Mouse (Mus musculus) natural killer cell, adult 2 months (primary cell): Measurements from ENCODE around the gene Asgr1.

Source experiments
- DNase-seq, 2 experiments: peaks; one replicate each; pipeline ENCODE4 v3.0.0; 2022; ENCODE audit warnings: low spot score in 2 of 2

Asgr1 gene

DNA sequence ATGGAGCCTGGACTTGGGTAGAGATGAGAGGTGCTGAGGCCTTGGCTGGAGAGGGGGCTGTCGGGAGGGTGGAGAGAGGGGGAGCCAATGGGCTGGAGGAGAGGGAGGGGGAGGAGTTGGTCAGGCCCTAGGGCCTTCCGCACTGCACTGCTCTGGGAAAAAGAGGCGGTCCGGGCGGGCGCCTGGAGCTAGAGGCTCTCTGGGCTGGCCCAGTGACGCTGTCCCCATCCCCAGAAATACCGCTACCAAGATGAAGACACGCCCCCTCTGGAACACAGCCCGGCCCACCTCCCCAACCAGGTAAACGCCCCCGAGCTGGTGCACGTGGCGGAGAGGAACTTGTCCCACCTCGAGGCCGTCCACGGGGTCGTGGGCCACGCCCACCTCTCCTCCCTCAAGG, 27.2 kb upstream of the Asgr1 start:
- no peak for DNase-seq

DNA sequence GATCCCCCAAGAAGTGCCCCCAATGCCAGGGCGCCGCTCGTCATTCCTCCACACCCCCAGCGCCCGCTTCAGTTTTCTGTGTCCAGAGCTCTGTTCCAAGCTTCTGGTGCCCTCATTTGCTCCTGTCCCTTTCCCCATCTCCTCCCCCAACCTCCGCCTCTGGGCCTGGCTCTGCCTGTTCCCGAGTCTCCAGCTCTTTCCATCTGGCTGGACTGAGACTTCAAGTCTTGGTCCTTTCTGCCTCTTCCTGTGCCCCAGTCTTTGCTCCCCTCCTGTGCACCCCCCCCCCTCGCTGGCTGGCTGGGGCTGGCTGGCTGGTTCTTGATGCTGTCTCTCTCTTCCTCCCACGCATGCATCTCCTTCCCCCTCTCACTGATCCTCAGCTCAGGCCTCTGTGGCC, 26.5 kb upstream of the Asgr1 start:
- DNase-seq = no peak

DNA sequence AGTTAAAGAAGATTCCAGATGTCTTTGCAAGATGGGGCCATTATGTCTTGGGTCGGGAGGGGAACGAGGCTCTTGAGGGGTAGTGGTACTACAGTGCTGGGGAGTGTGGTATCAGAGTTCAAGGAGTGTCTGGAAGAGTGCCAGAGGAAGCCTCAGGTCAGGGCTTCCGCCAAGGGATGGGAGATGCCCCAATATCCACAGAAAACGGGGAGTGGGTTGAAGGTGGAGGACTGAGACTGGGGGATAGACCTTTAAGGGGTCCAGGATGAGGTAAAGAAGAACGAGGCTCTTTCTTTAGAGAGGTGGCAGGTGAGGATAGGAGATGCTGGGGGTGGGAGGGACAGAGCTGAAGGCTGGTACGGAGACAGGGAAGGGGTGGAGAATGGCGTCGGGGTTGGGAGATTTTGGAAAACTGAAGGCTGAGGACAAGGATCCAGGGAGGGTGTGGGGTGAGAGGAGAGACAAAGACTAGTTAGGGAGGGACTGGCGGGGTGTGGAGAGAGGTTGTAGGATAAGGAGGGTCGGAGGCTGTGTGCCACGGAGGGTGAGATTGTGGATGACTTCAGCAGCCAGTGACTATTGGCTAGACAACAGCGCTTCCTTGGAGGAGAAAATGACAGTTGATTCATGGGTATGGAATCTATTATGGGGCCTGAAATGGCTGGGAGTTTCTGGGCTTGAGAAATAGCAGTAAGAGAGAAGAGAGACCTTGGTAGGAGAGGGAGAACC, 25.3 kb upstream of the Asgr1 start:
- no peak for DNase-seq

DNA sequence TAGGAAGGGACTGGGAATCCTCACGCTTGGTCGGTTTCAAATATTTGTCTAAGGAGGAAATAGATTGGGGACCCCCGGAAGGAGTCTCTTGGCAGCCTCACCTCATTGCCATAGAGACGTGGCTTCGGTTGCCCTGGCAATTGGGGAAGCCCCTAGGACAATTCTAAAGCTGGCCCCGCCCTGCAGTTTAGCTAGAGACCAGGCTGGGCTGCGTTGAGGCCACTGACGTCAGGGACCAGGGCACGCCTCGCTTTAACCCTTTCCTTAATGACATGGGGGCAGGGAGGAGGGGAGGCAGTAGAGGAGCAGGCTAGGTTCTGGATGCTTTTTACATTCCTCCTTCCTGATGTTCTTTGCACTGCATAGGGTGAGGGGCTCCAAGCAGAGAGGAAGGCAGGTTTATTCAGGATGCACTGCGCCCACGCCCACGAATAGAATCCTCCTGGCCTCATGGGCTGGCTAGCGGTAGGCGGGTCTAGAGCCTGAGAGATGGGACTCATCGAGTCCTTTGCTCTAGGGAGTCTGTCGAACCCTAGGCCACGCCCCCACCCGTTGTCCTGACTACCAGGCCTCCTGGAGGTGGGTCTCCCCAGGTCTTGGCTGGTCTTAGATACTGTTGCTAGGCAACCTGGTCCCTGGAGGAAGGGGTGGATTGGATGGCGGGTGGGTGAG, 24.6 kb upstream of the Asgr1 start:
- DNase-seq = peak; percentile 90 to 93

DNA sequence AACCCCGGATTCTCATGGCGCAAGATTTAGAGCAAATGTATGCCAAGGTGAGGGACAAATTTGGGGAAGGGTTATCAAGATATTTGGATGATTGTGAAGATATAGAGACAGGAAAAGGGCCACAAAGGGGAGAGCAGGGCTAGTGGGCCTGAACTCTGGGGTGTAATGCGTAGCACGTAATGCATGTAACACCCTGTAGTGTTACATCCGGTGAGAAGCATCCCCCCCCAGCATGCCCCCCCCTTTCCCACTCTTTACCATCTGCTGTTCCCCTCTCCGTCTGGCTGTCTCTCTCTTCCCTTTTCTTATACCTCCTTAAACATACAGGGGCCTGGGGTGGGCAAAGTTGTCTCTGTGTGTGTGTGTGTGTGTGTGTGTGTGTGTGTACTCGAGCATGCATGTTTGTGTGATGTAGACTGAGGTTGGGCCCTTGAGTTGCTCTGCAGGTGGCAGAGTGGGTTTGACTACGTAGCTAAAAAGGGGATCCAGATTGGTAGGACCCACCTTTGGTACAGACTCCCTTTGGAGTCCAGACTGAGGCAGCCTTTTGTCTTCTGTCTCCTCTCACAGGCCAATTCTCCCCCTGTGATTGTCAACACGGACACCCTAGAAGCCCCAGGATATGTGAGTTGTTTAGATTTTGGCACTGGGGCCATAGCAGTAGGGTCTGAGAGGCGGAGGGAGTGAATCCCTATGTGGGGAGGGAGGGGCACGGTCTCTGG, 23.9 kb upstream of the Asgr1 start:
- DNase-seq = no peak

DNA sequence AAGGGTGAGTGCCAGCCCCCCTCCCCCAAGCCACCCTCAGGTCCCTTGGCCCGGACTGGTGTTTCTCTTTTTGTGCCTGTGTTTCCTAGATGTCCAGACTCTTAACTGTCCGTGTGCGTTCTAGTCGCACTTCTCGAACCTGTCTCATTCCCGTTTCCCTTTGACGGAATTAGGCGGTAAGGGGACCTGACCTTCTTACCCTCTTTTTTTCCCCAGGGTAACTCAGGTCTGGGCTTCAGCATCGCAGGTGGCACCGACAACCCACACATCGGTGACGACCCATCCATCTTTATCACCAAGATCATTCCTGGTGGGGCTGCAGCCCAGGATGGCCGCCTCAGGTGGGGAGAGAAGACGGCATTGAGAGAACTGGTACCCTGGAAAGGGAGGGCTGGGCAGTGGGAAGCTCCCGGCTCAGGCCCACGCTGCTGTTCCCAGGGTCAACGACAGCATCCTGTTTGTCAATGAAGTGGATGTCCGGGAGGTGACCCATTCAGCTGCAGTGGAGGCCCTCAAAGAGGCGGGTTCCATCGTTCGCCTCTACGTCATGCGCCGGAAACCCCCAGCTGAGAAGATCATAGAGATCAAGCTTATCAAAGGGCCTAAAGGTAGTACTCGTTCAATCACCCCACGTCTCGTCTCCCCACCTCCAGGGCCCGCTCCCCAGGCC, 23.1 kb upstream of the Asgr1 start:
- DNase-seq = no peak

DNA sequence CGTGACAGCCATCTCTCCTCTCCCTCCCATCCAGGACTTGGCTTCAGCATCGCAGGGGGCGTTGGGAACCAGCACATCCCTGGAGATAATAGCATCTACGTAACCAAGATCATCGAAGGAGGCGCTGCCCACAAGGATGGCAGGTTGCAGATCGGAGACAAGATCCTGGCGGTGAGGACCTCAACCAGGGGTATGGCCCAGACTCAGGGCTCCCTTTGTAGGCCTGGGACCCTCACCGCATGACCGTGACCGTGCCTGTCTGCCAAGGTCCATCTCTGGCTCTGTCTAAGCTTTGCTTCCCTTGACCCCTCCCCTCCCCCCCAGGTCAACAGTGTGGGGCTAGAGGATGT, 22.6 kb upstream of the Asgr1 start:
- DNase-seq = no peak

DNA sequence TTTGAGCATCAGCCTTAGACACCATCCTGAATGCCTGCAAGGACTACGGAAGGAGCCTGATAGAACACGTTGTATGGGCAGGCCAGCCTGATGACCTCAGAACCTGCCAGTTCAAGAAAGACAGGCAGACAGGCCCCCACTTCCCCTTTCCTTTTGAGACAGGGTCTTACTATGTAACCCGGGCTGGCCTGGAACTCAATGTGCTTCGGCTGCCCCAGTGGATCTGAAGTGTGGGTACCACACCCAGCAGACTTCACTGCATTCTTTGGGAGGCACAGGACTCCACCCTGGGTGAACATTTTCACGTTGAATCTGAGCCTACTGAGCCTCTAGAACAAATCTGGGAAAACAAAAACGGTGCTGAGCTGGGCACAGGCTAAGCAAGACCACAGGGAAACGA, 15.7 kb upstream of the Asgr1 start:
- DNase-seq = no peak

DNA sequence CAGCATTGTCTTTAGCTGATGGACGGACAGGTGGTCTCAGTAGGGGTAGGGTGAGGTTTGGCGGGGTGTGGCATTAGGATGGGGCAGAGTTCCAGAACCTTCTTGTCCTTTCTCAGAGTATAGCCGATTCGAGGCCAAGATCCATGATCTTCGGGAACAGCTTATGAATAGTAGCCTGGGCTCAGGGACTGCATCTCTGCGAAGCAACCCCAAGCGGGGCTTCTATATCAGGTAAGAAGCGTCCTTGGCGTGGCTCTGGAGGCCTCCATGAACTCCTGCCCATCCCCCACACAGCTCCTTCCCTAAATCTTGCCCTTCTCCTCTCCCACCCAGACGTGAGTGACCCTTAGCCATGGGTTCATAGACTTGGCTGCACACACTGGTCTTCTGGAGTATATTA, 14.3 kb upstream of the Asgr1 start:
- no peak for DNase-seq

DNA sequence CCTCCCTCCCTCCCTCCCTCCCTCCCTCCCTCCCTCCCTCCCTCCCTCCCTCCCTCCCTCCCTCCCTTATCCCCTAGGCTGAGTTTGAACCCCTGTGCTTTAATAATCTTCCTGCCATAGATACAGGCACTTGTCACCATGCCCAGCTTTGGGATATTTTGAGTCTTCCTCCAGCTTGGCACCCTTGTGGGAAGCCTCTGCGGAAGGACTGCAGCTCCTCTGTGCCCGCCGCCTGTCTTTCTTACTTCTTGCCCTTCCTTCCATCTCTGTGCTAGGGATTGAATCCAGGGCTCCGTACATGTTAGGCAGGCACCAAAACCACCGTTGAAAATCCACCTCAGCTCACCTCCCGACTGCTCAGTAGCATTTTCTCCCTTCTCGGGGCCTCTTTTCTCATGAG, 13.7 kb upstream of the Asgr1 start:
- no peak for DNase-seq

DNA sequence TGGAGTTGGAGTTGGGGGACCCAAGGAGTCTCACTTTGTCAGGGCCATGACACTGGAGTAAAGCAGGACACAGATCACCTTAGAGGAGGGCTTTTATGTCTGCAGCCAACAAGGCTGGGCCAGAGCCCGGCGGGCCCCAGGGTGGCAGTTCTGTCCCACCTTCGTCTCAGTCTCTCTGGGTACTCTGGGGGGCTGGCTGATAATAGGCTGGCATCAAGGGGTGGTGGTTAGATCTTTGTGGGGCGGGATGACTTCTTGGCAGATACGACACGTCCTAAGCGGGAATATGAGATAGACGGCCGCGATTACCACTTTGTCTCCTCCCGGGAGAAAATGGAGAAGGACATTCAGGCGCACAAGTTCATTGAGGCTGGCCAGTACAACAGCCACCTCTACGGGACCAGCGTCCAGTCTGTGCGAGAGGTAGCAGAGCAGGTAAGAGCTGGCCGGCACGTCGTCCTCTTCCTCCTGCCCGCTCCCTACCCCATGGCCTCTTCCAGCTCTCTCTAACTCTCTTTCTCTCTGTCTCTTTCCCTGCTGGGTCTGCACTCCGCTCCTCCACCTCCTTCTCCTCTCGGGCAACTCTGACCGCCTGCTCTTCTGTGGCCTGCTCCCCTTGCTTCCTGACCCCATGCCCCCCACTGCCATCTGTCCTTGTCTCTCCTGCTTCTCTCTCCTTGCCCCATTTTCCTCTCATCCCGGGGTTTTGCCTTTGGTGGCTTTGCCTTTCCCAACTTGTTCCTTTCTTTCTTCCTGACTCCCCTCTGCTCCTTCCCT, 11.4 kb upstream of the Asgr1 start:
- no peak for DNase-seq

DNA sequence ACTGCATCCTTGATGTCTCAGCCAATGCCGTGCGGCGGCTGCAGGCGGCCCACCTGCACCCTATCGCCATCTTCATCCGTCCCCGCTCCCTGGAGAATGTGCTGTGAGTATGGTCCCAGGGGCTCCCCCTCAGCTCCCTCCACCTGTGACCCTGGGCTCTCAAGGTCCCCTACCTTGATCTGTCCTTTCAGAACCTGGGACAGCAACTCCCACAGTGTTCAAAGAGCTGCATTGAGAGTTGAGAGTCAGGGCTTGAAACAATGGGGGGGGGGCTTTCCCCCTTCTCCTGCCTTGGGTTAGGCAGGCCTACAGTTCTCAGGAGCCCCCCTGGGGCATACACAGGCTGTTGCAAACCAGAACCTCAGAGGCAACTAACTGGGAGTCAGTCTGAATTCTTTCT, 10.2 kb upstream of the Asgr1 start:
- DNase-seq = no peak

DNA sequence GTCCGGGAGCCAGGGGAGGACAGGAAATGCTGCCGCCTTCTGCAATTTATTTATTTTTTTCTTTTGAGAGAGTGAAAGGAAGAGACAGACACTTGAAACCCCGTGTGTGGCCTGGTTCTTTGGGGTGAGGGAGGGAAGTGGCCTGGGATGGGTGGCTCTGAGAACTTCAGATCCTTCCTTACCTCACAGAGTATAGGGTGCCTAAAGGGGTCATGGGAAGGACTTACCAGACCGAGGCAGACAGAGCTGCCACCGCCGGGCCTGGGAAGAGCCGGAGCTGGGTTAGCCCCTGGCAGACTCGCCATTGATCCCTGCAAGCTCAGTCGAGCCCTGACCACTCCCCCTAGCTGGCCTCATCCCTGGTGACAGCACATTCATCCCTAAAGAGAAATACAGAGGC, 8.4 kb upstream of the Asgr1 start:
- DNase-seq = no peak

DNA sequence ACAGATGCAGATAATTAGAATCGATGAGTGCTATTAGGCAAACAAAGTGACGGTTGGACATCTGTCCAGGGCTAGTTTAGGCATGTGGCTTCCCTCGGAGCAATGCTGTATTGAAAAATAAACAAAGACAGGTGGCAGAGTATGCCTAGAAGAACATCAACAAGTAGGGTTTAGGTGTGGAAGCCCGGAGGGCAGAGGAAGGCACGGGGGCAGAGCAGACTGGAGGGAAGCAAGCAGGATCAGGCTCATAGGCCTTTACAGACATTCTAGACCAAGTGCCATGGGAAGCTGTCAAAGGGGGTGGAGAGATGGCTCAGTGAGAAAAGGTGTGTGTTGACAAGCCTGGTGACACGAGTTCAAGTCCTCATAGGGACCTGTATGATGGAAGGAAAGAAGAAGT, 4.5 kb upstream of the Asgr1 start:
- no peak for DNase-seq

DNA sequence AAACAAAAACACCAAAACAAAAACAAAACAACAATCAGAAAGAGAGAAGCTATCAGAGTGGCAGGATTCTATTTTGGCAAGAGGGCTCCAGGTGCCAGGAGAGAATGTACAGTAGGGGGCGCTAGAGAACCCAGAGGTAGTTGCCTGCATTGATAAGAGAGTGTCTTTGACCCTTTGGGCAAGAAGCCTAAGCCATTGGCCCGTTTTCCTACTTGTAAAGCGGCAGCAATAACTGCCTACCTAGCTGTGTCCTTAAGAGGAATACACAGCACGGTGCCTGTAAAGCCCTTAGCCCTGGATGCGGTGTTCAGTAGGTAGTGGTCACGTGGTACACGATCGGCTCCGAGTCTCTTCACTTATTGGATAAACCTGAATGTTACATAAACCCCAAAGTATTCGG, 4.1 kb upstream of the Asgr1 start:
- peak in 1 of 2 experiments; percentile 34 for DNase-seq

DNA sequence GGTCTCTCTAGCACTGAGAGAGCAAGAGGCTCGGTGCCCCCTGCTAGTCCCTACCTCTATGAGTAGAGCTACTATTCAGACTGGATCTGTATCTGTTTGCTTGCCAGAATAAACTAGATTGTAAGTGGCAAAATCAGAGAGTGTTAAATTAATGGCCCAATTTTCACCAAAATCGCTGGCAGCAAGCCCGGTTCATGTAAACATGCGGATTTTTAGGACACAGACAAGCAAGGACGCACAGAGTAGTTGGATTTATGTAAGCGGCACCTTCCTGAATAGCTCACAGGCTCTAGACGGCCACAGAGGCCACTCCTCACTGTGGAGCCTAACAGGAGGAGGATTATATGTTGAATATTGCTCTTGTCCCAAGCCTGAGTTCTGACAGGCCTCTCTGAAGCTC, 729 bp upstream of the Asgr1 start:
- DNase-seq = no peak

DNA sequence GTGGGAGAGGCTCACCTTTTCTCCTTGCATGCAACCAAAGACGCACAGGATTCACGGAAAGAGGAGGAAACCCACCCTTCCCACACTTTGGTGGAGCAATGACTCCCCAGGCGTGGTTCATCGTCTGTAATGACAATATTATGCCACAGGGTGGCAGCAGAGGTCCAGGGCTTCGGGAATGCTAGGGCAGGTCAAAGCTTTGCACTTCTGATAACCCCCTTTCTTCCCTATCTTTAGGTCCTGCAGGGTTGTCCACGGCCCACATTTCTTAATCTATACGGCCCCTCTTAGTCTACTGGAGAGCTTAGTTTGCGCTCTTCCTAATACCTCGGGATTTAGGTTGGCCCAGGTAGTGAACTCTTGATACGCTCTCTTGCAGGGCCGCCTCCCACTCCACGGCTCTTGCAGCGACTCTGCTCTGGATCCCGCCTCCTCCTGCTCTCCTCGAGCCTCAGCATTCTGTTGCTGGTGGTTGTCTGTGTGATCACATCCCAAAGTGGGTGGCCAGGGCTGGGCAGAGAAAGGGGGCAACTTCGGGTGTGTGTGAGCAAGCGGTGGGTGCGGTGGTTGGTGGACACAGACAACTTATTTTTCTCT, 1.8 kb downstream of the Asgr1 start:
- DNase-seq = peak; percentile 64 to 68

DNA sequence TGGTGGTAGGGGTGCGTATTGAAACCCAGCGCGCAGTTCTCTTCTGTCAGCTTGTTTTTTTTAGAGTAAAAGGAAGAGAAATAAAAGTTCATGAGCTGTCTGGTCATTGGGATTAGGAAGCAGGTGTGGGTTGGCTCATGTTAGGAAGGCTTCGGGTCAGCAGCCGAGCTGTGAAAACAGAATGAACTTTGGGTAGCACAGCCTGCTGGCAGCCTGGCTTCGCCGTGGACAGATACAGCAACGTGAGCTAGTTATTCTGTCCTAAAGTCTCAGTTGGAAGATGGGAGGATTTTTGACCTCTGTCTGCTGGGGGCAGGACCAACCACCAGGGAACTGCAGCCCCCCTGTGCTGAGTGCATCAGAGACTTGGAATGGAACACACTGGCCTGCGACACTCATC, 3.9 kb downstream of the Asgr1 start:
- no peak for DNase-seq

DNA sequence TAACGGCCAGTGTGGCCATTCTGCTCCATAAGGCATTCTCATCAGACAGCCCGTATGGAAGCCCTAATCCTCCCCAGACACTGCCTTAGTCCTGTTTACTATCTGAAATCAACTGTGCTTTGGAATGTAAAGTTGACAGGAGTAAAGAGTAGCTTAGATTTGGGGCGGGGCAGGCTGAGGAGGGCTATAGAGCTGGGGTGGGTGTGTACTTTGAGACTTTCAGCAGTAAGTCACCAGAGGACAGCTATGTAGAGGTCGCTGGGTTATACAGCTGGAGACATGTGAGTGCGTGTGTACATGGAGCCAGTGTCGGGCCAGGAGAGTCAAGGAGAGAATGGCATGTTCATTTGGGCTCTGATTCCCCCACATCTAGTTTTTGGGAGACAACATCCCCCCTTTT, 6.0 kb downstream of the Asgr1 start:
- no peak for DNase-seq

DNA sequence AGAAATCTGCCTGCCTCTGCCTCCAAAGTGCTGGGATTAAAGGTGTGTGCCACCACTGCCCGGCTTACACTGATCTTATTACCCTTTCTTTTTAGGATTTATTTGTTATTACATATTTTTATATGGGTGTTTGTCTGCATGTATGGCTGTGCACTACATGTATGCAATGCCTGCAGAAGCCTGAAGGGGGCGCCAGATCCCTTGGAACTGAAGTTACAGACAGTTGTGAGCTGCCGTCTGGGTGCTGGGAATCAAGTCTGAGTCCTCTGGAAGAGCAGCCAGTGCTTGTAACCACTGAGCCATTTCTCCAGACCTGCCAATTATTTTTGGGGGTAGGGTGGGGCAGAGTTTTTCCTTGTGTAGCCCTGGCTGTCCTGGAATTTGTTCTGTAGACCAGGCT, 9.2 kb downstream of the Asgr1 start:
- no peak for DNase-seq

DNA sequence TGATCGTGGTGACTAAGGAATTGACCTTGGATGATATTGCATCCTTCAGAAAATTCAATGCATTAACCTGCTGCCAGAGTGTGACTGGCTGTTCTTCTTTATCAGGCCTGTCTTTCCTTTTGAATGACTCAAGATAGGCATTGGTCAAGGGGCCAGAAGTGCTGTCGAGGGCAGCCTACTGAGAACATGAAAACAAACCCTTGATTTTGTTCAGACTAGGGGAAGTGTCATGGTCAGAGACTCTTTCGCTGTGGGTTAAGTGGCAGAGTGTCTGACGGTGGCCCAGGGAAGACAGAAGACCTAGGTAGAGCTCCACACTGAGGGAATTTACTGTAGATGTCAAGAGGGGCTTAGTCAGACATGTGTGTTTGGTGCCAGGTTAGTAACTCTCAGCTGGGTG, 12.8 kb downstream of the Asgr1 start:
- DNase-seq = no peak

DNA sequence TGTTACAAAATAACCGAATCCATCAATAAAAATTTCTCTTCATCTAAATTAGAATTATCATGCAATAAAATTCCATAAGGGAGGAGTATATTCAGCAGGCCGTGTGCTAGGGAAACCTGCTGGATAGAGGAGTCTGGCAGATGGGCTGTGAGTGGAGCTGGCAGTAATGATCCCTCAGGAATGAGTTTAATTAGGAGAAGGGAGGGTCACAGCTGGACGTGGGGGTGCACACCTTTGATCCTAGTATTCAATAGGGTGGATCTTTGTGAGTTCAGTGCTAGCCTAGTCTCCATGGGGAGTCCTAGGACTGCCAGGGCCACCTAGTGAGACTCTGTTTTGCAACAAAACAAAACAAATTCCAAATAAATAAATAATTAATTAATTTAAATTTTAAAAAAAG, 14.4 kb downstream of the Asgr1 start:
- no peak for DNase-seq
